Mouse (Mus musculus) limb, embryonic 11.5 days (tissue): ENCODE results near the gene Ptprg. TPM values are rescaled to one million over a fixed set of nuclear protein-coding genes. Genes with fewer than 3 reads are reported as not detected.

Source experiments
- ATAC-seq: fragments of 200-750 bp; cut with Nextera tagmentation; 2 replicates; pipeline ENCODE4 v1.8.0; 2017; ENCODE audit warnings: low read depth; ENCODE audit not compliant: insufficient number of reproducible peaks, low FRiP score, low TSS enrichment
- DNase-seq: peaks from one replicate; pipeline ENCODE4 v3.0.0-alpha.2; 2015; ENCODE audit warnings: low spot score
- H3K27ac ChIP-seq: fragments of 300-500 bp; sonication (generic); replicated peaks from 2 replicates; pipeline ENCODE4 v1.5.1; 2014; ENCODE audit warnings: low read depth, mild to moderate bottlenecking, low read length
- H3K27me3 ChIP-seq: fragments of 300-500 bp; sonication (generic); 2 replicates; pipeline ENCODE4 v1.6.1; 2014; ENCODE audit warnings: mild to moderate bottlenecking, low read length, mixed read lengths; ENCODE audit not compliant: control insufficient read depth, insufficient read depth
- H3K36me3 ChIP-seq: fragments of 300-500 bp; sonication (generic); 2 replicates; pipeline ENCODE4 v1.6.1; 2014; ENCODE audit warnings: mild to moderate bottlenecking, low read length, moderate library complexity, mixed read lengths; ENCODE audit not compliant: control insufficient read depth, insufficient read depth
- H3K4me1 ChIP-seq: fragments of 300-500 bp; sonication (generic); 2 replicates; pipeline ENCODE4 v1.6.1; 2014; ENCODE audit warnings: low read length, mixed read lengths; ENCODE audit not compliant: control insufficient read depth, insufficient read depth
- H3K4me2 ChIP-seq: fragments of 300-500 bp; sonication (generic); 2 replicates; pipeline ENCODE4 v1.6.1; 2014; ENCODE audit warnings: low read depth, mild to moderate bottlenecking, moderate library complexity; ENCODE audit not compliant: severe bottlenecking
- H3K4me3 ChIP-seq: fragments of 300-500 bp; sonication (generic); 2 replicates; pipeline ENCODE4 v1.5.1; 2014; ENCODE audit warnings: low read depth, low read length
- H3K9ac ChIP-seq: fragments of 300-500 bp; sonication (generic); 2 replicates; pipeline ENCODE4 v1.6.1; 2014; ENCODE audit warnings: mild to moderate bottlenecking, low read length
- H3K9me3 ChIP-seq: fragments of 300-500 bp; sonication (generic); 2 replicates; pipeline ENCODE4 v1.6.1; 2016; ENCODE audit warnings: low read length; ENCODE audit not compliant: control insufficient read depth
- WGBS: fragments of 180-500 bp; shearing (Covaris S2); extraction: QIAGEN DNeasy Blood & Tissue Kit; methylation state at CpG from one replicate; pipeline ENCODE4 v1.1.7; 2014; 5-methylcytosine and 5-hydroxymethylcytosine counted together
- polyA plus RNA-seq: library from polyadenylated mRNA; unstranded; fragments of >200 nt; fragmentation: Nextera tagmentation; extraction: Ambion mirVana; gene quantifications from 2 replicates; pipeline ENCODE4 v1.2.1, GENCODE M21; 2014

The Ptprg gene
- polyA plus RNA-seq, 1 experiment from 2014 or later = 33.8 TPM

DNA sequence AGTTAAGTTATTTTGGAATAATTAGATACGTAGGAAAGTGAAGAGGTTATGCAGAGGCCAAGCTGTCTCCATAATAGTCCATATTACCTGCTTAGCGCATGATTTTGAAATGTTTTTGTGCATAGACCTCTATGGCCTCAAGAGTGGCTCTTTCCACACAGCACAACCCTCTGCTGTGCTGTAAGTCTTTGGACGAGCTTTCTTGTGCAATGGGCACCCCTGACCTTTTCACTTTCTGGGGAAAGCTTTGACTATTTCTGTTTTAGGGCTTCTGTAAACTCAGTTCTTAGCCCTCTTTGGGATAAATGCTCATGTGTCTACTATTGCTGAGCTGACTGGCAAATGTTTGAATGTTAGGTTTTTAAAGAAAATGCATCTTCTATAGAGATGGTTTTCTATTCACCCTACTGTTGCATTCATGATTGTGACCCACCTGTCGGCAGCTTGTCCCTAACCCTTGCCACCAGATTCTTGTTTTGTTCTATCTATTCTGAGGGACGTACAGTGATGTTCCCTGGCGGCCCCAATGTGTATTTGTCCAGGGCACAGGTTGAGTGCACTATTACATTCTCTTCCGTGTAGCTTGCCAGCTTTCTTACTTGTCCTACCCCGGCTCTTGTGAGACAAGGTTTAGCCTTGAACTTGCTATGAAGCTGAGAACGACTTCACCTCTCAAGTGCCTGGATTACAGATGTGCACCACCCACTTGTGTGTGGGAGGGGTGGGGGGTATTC lies 148.4 kb downstream of the Ptprg start:
- no peak overlapping the region for H3K27ac ChIP-seq
- H3K27me3 ChIP-seq = no peaks in the 10 kb centered on the region
- no peak overlapping the region for H3K4me3 ChIP-seq
- no peak overlapping the region for H3K4me2 ChIP-seq
- H3K4me1 ChIP-seq = peaks cover 20% of the 10 kb centered on the region
- H3K36me3 ChIP-seq = no peaks in the 10 kb centered on the region; the same call in 1 of the 2 replicates
- ATAC-seq (no peak), DNase-seq (no peak)
- H3K9me3 ChIP-seq = no peaks in the 10 kb centered on the region
- WGBS = 78% methylated on average over 9 of the region's 9 CpGs
- H3K9ac ChIP-seq = no peak overlapping the region

DNA sequence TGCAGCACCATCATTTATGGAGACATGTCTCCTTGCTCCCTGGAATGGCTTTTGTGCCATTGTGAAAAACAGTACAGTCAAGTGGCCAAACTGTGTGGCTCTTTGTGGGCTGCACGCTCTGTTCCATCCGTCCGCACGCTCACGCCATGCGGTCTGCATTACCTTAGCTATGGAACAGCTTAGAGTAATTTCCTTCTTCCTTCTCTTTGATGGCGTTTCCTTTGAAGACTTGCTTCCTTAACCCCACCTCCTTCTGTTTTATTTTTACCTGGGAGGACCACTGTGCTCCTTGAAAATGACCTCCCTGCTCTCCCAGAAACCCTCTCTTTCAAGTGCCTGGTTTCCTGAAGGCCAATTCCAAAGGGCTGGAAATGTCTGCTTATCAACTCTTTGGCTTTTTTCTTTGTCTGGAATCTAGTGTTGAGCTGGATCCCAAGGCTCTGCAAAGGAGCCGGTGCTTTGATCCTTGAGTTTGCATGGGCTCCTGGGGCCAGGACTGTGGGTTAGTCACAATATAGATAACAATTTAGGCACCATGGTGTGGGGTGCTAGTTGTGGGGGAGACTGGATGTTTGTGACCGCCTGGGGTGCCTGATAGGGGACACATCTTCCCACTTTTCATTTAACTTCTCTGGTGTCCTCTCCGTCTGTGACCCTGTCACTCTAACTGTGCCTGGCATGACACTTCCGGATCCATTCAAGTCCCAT lies 149.6 kb downstream of the Ptprg start:
- peak; percentile 63 for DNase-seq
- WGBS = 18% methylated on average over 11 of the region's 11 CpGs
- H3K4me1 ChIP-seq = peaks cover 20% of the 10 kb centered on the region
- H3K36me3 ChIP-seq = no peaks in the 10 kb centered on the region; the same call in 1 of the 2 replicates
- H3K9me3 ChIP-seq = no peaks in the 10 kb centered on the region
- no peaks in the 10 kb centered on the region for H3K27me3 ChIP-seq
- H3K27ac ChIP-seq = peak overlapping the region; percentile 65
- peak overlapping the region; percentile 10; the same call in 1 of the 2 replicates for H3K4me2 ChIP-seq
- ATAC-seq = peak; percentile 65; the same call in 1 of the 2 replicates
- no peak overlapping the region for H3K4me3 ChIP-seq
- H3K9ac ChIP-seq = 0 out of 2 replicates have a peak overlapping the region, but pooled peaks have one; percentile 17

DNA sequence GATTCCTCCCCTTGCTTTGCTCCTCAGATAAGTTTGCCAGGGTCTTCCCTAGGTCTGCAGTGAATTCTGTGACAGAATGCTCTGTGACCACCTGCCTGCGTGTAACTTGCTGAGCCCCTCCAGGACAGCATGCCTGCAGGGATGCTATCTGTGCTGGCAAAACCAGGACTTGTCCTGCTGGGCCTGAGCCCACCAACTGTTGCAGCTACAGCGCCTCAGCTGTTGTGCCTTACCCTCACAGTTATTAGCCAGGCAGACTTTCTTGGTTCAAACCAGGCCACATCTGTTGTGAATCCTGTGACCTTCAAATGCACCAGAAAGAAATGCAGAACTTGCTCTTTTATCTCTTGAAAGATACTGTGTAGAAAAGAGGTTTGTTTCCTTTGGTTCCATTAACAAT lies 151.5 kb downstream of the Ptprg start:
- Histone ChIP-seq H3K9me3 (no peaks in the 10 kb centered on the region), H3K4me2 (no peak overlapping the region), H3K36me3 (no peaks in the 10 kb centered on the region), H3K4me3 (no peak overlapping the region), H3K27me3 (no peaks in the 10 kb centered on the region), H3K4me1 (peaks cover 25% of the 10 kb centered on the region), H3K27ac (0 out of 2 replicates have a peak overlapping the region, but pooled peaks have one; percentile 42), H3K9ac (no peak overlapping the region)
- ATAC-seq (no peak), DNase-seq (peak; percentile 31)
- WGBS = 11% methylated on average over 2 of the region's 2 CpGs

DNA sequence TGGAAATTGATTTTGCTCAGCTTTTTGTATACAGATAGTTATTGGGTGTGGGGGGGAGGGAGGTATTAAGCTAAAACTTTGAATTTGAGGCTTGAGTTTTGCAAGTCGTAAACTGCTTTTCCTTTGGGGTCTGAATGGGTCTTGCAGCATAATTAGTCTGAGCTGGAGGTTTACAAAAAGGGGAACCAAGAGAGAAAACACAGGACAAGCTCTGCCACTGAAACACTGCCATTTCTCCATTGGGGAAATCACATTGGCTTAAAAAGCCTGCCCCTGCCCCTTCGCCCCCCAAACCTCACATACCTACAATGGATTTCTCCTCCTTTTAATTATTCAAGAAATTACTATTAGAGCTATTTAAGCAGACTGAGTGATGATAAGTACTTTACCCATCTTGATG lies 156.0 kb downstream of the Ptprg start:
- Histone ChIP-seq H3K4me2 (no peak overlapping the region), H3K9me3 (no peaks in the 10 kb centered on the region), H3K36me3 (no peaks in the 10 kb centered on the region), H3K4me3 (no peak overlapping the region), H3K27me3 (no peaks in the 10 kb centered on the region), H3K4me1 (0 out of 2 replicates have a peak, but pooled peaks cover 9% of the 10 kb centered on the region), H3K27ac (no peak overlapping the region), H3K9ac (no peak overlapping the region)
- DNase-seq (no peak), ATAC-seq (no peak)
- WGBS = 70% methylated on average over 2 of the region's 2 CpGs

DNA sequence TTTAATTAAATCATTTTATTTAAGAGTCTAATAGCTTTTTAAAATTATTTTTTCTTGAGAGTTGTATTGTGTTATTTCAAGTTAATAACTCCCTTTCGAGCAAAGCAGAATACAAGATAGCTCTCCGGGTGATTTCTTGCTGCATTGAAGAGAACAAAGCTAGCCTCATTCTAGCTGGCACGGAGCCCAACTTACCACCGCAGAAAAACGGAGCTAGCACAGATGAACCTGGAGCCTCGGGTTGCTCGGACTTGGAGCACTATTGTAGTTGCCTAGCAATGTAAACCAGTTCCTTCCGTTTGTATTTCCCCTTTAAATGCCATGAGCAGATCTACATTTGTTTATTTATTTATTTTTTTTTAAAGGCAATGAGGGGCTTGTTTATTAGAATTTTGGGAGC lies 156.5 kb downstream of the Ptprg start:
- 83% methylated on average over 8 of the region's 8 CpGs for WGBS
- Histone ChIP-seq H3K27me3 (no peaks in the 10 kb centered on the region), H3K9me3 (no peaks in the 10 kb centered on the region), H3K27ac (no peak overlapping the region), H3K4me3 (no peak overlapping the region), H3K36me3 (no peaks in the 10 kb centered on the region), H3K4me1 (0 out of 2 replicates have a peak, but pooled peaks cover 9% of the 10 kb centered on the region), H3K9ac (no peak overlapping the region), H3K4me2 (no peak overlapping the region)
- ATAC-seq (no peak), DNase-seq (no peak)

DNA sequence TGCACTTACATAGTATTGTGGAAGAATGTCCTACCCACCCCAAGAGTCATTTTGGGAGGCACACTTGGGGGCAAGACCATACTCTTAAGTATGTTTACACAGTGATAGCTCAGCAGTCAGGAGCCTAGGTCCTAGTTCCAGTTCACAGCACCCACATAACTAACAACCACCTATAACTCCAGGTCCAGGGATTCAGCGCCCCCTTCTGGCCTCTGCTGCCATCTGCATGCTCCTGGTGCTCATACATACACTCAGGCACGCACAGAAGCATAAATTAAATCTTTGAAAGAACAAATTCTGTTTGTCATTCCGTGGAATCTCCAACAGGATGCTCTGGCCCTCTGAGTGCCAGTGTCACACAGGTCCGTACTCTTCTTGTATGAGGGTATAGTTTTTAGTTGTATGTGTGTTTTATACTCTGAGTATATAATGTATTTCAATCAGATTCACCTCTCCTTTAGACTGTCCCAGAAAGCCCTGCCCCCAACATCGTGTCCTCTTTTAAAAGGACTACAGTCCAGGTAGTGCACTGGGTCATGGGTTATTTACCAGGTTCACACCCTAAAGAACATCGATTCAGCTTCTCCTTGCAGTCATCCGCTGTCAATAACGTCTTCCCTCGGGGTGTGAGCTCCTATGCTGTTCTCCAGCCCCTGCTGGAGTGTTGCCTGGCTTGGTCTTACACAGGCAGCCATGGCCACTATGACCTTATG lies 157.2 kb downstream of the Ptprg start:
- Histone ChIP-seq H3K4me3 (no peak overlapping the region), H3K36me3 (no peaks in the 10 kb centered on the region), H3K9ac (no peak overlapping the region), H3K4me1 (0 out of 2 replicates have a peak, but pooled peaks cover 5% of the 10 kb centered on the region), H3K9me3 (no peaks in the 10 kb centered on the region), H3K27me3 (no peaks in the 10 kb centered on the region), H3K27ac (no peak overlapping the region), H3K4me2 (no peak overlapping the region)
- DNase-seq (no peak), ATAC-seq (no peak)
- 91% methylated on average over 9 of the region's 9 CpGs for WGBS

DNA sequence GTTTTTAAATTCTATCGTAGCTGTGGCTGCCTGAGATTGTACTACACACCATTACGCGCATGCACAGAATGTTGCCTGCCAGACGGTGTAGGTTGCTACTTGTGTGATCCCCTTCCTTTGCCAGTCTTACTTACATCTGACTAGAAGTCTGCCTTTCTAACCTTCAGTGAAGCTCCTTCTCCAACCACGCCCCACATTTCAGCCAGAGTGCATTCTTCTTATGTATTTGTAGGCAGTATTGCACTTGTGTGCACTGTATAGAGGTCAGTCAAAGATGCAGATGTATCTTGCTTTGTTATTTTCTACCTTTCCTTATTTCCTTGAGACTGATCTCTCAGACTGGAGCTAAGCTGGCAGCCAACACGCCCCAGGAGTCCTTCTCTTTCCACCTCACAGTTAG lies 158.8 kb downstream of the Ptprg start:
- no peak overlapping the region for H3K4me2 ChIP-seq
- ATAC-seq (no peak), DNase-seq (no peak)
- H3K36me3 ChIP-seq = no peaks in the 10 kb centered on the region
- H3K9ac ChIP-seq = no peak overlapping the region
- no peak overlapping the region for H3K27ac ChIP-seq
- no peaks in the 10 kb centered on the region for H3K9me3 ChIP-seq
- 0 out of 2 replicates have a peak, but pooled peaks cover 5% of the 10 kb centered on the region for H3K4me1 ChIP-seq
- WGBS = 95% methylated on average over 6 of the region's 6 CpGs
- H3K4me3 ChIP-seq = no peak overlapping the region
- no peaks in the 10 kb centered on the region for H3K27me3 ChIP-seq

DNA sequence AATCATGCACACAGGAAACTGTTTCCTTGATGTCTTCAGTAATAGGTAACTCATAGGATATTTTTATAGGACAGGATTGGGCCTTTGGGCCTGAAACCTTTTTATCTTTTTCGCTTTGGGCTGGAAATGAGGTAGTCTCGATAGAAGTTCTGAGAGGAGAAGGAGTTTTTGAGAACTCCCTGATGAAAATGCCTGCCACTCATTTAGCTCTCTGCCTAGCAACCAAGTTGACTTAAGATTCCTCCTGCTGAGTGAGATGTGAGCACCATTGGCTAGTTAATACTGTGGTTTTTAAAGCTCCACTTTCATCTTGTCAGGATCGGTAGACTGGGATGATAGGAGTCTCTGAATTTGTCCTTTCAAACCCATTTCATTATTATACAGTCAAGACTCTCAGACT lies 162.9 kb downstream of the Ptprg start:
- Histone ChIP-seq H3K9me3 (no peaks in the 10 kb centered on the region), H3K27me3 (no peaks in the 10 kb centered on the region), H3K9ac (no peak overlapping the region), H3K27ac (no peak overlapping the region), H3K4me3 (no peak overlapping the region), H3K36me3 (no peaks in the 10 kb centered on the region), H3K4me2 (no peak overlapping the region), H3K4me1 (no peaks in the 10 kb centered on the region)
- DNase-seq (no peak), ATAC-seq (no peak)
- 82% methylated on average over 3 of the region's 3 CpGs for WGBS
